Mouse (Mus musculus) B cell, adult (primary cell): ENCODE data around the gene Hrh2. TPM values are rescaled to one million over a fixed set of nuclear protein-coding genes. Genes with fewer than 3 reads are reported as not detected.

Experiments
- total RNA-seq: library from RNA; stranded (reverse); gene quantifications from 4 replicates; pipeline ENCODE4 v1.2.4, GENCODE M21; 2023; ENCODE audit not compliant: inconsistent age

Hrh2 gene
- total RNA-seq, result 5.7 to 8.2 TPM (median 7.4 TPM) in 4 replicates

GRCm38 (mm10) chr13:54192021-54192481 is at the start of gene Hrh2:
Hrh2 (plus strand) TSS chr13:54192129.

Other genes with a start within 250 kb of the Hrh2 start
- gene Drd1, start 136.4 kb upstream of the Hrh2 start, total RNA-seq, result 0.55 to 1.8 TPM (median 0.90 TPM) in 4 replicates
- 26.8 to 29.4 TPM (median 27.9 TPM) in 4 replicates for gene Sfxn1, start 120.3 kb upstream of the Hrh2 start, total RNA-seq
- 3.4 to 8.5 TPM (median 6.2 TPM) in 4 replicates for gene Cplx2, start 179.2 kb downstream of the Hrh2 start, total RNA-seq